Mouse (Mus musculus) neural tube, embryonic 13.5 days (tissue): ENCODE results near the gene Ifrd2. TPM values are rescaled to one million over a fixed set of nuclear protein-coding genes. Genes with fewer than 3 reads are reported as not detected.

Experiments used
- ATAC-seq: fragments of 200-750 bp; cut with Nextera tagmentation; 2 replicates; pipeline ENCODE4 v1.8.0; 2017; ENCODE audit warnings: low read depth, mild to moderate bottlenecking, moderate TSS enrichment, moderate library complexity
- H3K27ac ChIP-seq: fragments of 300-500 bp; sonication (generic); replicated peaks from 2 replicates; pipeline ENCODE4 v1.5.1; 2015; ENCODE audit warnings: moderate library complexity, mild to moderate bottlenecking, inconsistent platforms
- H3K27me3 ChIP-seq: fragments of 300-500 bp; sonication (generic); 2 replicates; pipeline ENCODE4 v1.6.1; 2015; ENCODE audit warnings: mild to moderate bottlenecking, inconsistent platforms
- H3K36me3 ChIP-seq: fragments of 300-500 bp; sonication (generic); 2 replicates; pipeline ENCODE4 v1.6.1; 2015; ENCODE audit warnings: mild to moderate bottlenecking, inconsistent platforms
- H3K4me1 ChIP-seq: fragments of 300-500 bp; sonication (generic); replicated peaks from 2 replicates; pipeline ENCODE4 v1.6.1; 2015; ENCODE audit warnings: inconsistent platforms
- H3K4me2 ChIP-seq: fragments of 300-500 bp; sonication (generic); 2 replicates; pipeline ENCODE4 v1.6.1; 2015; ENCODE audit warnings: inconsistent platforms, mild to moderate bottlenecking, moderate library complexity
- H3K4me3 ChIP-seq: fragments of 300-500 bp; sonication (generic); 2 replicates; pipeline ENCODE4 v1.5.1; 2015; ENCODE audit warnings: mild to moderate bottlenecking, inconsistent platforms
- H3K9ac ChIP-seq: fragments of 300-500 bp; sonication (generic); 2 replicates; pipeline ENCODE4 v1.6.1; 2015; ENCODE audit warnings: moderate library complexity, mild to moderate bottlenecking, inconsistent platforms
- H3K9me3 ChIP-seq: fragments of 300-500 bp; sonication (generic); 2 replicates; pipeline ENCODE4 v1.6.1; 2016; ENCODE audit warnings: inconsistent platforms
- WGBS: fragments of 180-500 bp; shearing (Covaris S2); methylation state at CpG from one replicate; pipeline ENCODE4 v1.1.7; 2015; 5-methylcytosine and 5-hydroxymethylcytosine counted together
- polyA plus RNA-seq: library from polyadenylated mRNA; unstranded; fragments of >200 nt; fragmentation: Nextera tagmentation; extraction: Ambion mirVana; gene quantifications from 2 replicates; pipeline ENCODE4 v1.2.1, GENCODE M21; 2015

Ifrd2 gene
- polyA plus RNA-seq, 1 experiment from 2014 or later: 13.5 TPM

DNA sequence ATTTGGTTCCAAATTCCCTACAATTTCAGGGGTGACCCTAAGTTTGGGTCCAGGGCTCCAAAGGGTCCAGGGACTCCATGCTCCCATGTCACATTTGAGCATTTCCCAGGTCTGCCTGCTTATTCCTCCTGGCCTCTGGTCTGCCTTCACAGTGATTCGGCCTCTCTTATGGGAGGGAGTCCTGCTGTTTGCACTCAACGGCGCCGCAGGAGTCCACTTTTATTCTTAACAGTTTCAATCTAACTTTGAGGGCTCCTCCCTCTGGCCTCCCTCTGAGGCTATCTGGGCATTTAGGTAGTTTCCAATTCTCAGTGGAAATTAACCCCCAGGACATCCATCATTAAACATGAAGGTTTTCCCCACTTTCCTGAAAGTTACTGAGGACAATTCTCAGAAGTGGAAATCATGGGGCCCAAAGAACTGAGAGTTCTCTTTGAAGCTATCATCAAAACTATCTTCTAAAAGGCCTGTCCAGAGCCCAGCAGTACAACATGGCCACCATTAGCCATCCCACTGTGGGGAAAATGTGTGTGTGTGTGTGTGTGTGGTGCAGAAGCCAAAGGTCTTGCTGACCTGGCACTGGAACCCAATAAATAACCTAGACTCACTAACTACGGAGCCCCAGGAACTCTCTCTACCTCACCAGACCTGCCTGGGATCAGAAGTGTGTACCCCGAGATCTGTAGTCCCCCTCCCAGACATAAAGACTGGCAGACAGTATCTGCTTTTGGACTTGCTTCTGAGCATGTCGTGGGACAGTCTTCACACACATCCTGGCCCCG, 7.0 kb downstream of the Ifrd2 start:
- 61% methylated on average over 8 of the region's 8 CpGs for WGBS
- Histone ChIP-seq H3K9ac (0 out of 2 replicates have a peak overlapping the region, but pooled peaks have one; percentile 12), H3K27me3 (no peaks in the 10 kb centered on the region), H3K36me3 (peaks cover 49% of the 10 kb centered on the region), H3K4me1 (peaks cover 16% of the 10 kb centered on the region), H3K4me3 (no peak overlapping the region), H3K4me2 (no peak overlapping the region), H3K9me3 (no peaks in the 10 kb centered on the region), H3K27ac (no peak overlapping the region)
- no peak for ATAC-seq

DNA sequence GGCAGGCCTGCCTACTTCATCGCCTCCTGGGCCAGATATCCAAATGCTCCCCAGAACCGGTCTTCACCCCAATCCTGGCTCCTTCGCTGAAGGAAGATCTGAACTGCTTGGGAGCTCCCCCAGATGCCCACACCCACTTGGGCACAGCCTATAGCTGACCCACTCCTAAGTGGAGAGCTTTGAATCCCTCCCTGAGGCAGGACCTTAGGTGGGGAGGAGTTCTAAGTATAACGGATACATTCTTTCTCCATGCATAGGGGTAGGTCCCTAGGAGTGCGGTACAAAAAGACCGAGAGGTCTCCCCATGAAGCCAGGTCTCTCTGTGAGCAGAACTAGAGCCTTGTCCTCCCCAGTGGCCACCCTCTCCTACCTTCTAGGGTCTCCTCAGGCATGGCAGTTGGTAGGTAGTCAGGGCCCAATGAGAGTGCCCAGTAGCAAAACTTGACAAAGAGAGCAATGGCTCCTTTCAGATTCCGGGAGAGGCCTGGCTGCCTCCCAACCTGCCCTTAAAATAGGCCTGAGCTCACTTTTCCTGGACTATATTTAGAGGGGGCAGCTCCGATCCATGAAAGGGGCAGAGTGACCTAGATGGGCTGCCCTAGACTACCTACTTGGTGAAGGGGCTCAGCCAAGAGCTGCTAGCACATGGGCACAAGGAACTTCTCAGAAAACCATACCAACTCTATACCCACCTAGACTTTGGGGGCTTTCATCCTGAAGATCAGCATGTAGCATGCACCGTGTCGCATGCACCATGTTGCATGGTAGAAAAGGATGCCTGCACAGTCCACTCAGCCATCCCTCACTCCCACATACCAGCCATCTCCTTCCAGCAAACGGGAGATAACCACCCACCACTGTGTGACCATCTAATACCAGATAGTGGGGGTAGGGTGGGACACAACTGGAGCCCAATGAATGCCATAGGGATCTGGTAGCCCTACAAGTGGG, 9.5 kb downstream of the Ifrd2 start:
- H3K9me3 ChIP-seq: no peaks in the 10 kb centered on the region
- no peak overlapping the region for H3K27ac ChIP-seq
- H3K36me3 ChIP-seq: peaks cover 25% of the 10 kb centered on the region
- no peak overlapping the region for H3K9ac ChIP-seq
- H3K4me2 ChIP-seq: no peak overlapping the region
- H3K4me1 ChIP-seq: peaks cover 16% of the 10 kb centered on the region
- 91% methylated on average over 11 of the region's 11 CpGs for WGBS
- no peaks in the 10 kb centered on the region for H3K27me3 ChIP-seq
- H3K4me3 ChIP-seq: no peak overlapping the region
- no peak for ATAC-seq

DNA sequence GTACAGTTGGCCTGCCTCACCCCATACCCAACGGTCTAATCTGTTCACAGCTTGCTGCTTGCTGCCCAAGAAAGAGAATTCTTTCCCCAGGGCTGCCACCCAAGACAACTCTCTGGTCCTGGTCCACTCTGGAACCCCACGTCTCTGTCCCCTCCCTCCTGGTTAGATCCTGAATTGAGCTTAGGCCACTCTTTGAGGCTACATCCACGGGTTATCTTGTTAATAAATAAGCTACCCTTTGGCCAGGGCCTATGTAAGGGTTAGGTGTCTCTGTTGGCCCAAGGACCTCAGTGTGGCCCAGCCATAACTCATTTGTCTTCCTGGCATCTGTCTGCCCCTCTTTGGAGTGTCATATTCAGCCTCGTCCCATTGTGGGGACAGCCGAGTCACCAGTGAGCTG, 10.9 kb downstream of the Ifrd2 start:
- Histone ChIP-seq H3K4me1 (peaks cover 16% of the 10 kb centered on the region), H3K36me3 (peaks cover 11% of the 10 kb centered on the region; the same call in 1 of the 2 replicates), H3K4me3 (no peak overlapping the region), H3K9me3 (no peaks in the 10 kb centered on the region), H3K27me3 (no peaks in the 10 kb centered on the region), H3K27ac (no peak overlapping the region), H3K4me2 (no peak overlapping the region), H3K9ac (no peak overlapping the region)
- no peak for ATAC-seq
- WGBS: 77% methylated on average over 5 of the region's 5 CpGs

DNA sequence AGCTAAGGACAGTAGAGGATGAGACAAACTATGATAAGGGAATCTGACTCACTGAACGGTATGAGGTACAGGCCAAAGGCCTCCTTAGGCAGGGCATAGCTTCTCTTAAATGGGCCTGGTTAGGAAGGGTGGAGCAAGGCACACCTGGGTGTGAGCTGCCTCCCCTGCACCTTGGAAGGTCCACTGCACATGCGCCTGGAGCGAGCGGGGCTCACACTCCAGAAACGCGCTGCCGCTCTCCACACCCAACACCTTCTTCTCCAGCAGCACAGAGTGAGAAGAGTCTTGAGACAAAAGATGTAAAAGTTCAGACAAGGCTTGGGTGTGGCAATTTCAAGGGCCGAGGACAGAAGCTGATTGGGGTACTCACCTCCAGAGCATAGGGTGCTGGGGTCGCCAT, 12.0 kb downstream of the Ifrd2 start:
- no peak overlapping the region for H3K4me2 ChIP-seq
- H3K9ac ChIP-seq: 0 out of 2 replicates have a peak overlapping the region, but pooled peaks have one; percentile 3
- H3K9me3 ChIP-seq: no peaks in the 10 kb centered on the region
- 90% methylated on average over 9 of the region's 9 CpGs for WGBS
- no peak for ATAC-seq
- H3K27ac ChIP-seq: no peak overlapping the region
- 0 out of 2 replicates have a peak, but pooled peaks cover 2% of the 10 kb centered on the region for H3K36me3 ChIP-seq
- H3K27me3 ChIP-seq: no peaks in the 10 kb centered on the region
- H3K4me3 ChIP-seq: no peak overlapping the region; the same call in 1 of the 2 replicates
- H3K4me1 ChIP-seq: peaks cover 16% of the 10 kb centered on the region

DNA sequence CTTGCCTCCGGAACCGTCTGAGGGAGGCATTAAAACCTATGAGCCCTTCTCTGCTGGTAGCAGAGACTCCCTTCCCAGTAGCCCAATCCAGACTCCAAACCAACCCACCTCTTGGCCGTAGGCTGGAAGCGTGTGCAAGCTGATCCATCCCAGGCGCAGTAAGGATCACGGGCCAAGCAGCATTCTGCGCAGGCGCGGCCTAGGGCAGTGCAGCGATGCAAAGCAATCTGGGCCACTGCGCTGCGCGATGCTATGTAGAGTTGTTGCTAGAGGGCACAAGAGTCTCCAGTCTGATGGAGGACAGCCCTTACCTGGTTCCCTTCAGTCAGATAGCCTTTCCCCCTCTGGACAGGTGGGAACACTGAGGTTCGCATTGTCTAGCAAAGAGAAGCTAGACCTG, 12.4 kb downstream of the Ifrd2 start:
- 0 out of 2 replicates have a peak overlapping the region, but pooled peaks have one; percentile 3 for H3K9ac ChIP-seq
- 78% methylated on average over 14 of the region's 14 CpGs for WGBS

DNA sequence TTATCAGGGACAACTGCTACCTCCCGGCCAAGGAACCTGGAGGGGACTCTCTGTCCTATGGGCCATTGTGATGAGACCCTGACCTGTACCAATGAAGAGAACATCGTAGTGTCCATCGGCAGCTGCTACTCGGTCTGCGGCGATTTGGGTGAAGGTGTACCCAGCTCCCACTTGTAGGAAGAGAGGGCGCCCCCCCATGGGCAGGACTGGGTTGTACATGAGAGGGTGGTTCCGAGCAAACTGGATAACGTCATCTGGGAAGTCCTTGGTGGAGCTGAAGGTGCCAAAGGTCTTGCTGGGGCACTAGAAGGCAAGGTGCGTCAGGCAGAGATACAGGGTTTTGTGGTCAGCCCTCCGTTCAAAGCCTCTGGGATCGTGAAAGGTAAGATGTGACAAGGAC, 13.3 kb downstream of the Ifrd2 start:
- H3K9me3 ChIP-seq: no peaks in the 10 kb centered on the region
- WGBS: 80% methylated on average over 12 of the region's 12 CpGs

More for the DNA sequence above, 12.4 kb downstream of the Ifrd2 start:
- H3K9me3 ChIP-seq: no peaks in the 10 kb centered on the region
- no peak overlapping the region for H3K27ac ChIP-seq
- no peak overlapping the region for H3K4me3 ChIP-seq
- no peaks in the 10 kb centered on the region for H3K36me3 ChIP-seq
- ATAC-seq: no peak
- no peak overlapping the region for H3K4me2 ChIP-seq
- no peaks in the 10 kb centered on the region for H3K27me3 ChIP-seq
- peaks cover 21% of the 10 kb centered on the region for H3K4me1 ChIP-seq

DNA sequence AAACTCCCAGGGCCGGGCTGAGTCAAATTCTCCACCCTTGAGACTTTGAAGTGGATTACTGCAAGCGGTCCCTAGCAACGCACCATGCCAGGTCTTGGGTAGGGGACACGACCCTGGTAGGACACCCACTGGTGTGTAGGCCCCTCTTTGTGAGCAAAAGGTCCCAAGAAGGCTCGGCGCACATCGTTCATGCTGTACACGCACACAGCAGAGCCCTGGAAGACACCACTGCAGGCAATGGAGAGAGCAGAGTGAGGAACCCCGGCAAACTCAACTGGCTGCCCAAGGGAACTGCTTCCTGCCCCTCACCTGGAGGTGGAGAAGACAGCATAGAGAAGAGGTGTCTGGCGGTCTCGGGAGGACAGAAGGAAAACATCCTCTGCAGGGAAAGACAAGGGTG, 13.8 kb downstream of the Ifrd2 start:
- 88% methylated on average over 11 of the region's 11 CpGs for WGBS
- H3K36me3 ChIP-seq: no peaks in the 10 kb centered on the region
- H3K27me3 ChIP-seq: no peaks in the 10 kb centered on the region
- no peak overlapping the region for H3K4me3 ChIP-seq
- H3K9me3 ChIP-seq: no peaks in the 10 kb centered on the region
- ATAC-seq: no peak
- H3K4me2 ChIP-seq: no peak overlapping the region
- peaks cover 34% of the 10 kb centered on the region for H3K4me1 ChIP-seq
- no peak overlapping the region for H3K9ac ChIP-seq
- no peak overlapping the region for H3K27ac ChIP-seq

More for the DNA sequence above, 13.3 kb downstream of the Ifrd2 start:
- no peaks in the 10 kb centered on the region for H3K27me3 ChIP-seq
- no peak overlapping the region for H3K4me2 ChIP-seq
- peaks cover 30% of the 10 kb centered on the region for H3K4me1 ChIP-seq
- no peak overlapping the region for H3K27ac ChIP-seq
- no peak overlapping the region for H3K4me3 ChIP-seq
- H3K9ac ChIP-seq: no peak overlapping the region
- no peaks in the 10 kb centered on the region for H3K36me3 ChIP-seq
- no peak for ATAC-seq

DNA sequence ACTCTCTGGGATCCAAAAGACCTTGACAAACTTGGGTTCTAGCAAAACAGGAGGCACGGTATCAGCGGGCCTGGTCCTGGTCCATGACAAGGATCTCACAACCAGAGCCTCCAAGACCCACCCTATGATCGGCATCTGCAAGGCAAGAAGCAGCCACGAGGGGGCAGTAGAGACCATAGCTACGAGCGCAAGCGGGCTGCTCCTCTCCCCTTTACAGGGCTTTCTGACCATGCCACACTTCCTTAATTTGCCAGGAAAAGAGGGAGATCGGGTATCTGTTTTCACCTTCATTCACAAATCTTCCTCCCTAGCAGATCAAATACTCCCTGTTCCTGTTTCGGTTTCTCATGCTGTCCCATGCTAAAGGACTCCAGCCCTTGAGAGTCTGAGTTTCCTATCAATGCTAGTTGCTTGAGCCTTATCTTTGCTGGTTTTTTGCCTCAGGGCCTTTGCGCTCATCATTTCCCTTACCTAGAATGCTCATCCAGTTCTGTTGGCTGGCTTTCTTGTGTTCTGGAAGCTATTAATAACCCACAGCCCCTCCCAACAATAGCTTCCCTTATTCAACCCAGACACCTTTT, 14.7 kb downstream of the Ifrd2 start:
- peak; percentile 57; the same call in 1 of the 2 replicates for ATAC-seq
- Histone ChIP-seq H3K36me3 (no peaks in the 10 kb centered on the region), H3K9me3 (no peaks in the 10 kb centered on the region), H3K27me3 (no peaks in the 10 kb centered on the region), H3K4me1 (peaks cover 41% of the 10 kb centered on the region), H3K4me2 (no peak overlapping the region), H3K9ac (peak overlapping the region; percentile 27; the same call in 1 of the 2 replicates), H3K27ac (peak overlapping the region; percentile 57; the same call in 1 of the 2 replicates), H3K4me3 (no peak overlapping the region)
- WGBS: 17% methylated on average over 10 of the region's 10 CpGs

DNA sequence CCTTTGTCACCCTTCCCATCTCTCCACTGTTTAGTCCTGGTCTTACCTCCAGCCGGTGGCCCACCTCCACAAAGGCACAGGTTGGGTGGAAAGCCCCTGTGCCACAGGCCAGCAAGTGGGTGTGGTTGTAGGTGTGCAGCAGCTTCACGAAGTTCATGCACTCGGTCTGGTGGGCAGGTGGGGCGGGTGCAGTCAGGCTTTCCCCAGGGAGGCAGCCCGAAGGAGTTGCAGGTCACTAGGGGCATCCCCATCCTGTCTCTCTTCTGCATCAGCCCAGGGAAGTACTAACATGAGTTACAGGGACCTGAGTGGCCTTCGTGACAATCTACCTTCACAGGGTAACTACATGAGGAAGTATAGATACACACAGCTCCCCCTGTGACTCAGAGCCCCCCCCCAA, 15.8 kb downstream of the Ifrd2 start:
- Histone ChIP-seq H3K36me3 (no peaks in the 10 kb centered on the region), H3K4me1 (peaks cover 51% of the 10 kb centered on the region), H3K4me2 (no peak overlapping the region), H3K27ac (no peak overlapping the region), H3K9ac (no peak overlapping the region), H3K9me3 (no peaks in the 10 kb centered on the region), H3K4me3 (no peak overlapping the region), H3K27me3 (no peaks in the 10 kb centered on the region)
- WGBS: 83% methylated on average over 6 of the region's 6 CpGs
- ATAC-seq: no peak

DNA sequence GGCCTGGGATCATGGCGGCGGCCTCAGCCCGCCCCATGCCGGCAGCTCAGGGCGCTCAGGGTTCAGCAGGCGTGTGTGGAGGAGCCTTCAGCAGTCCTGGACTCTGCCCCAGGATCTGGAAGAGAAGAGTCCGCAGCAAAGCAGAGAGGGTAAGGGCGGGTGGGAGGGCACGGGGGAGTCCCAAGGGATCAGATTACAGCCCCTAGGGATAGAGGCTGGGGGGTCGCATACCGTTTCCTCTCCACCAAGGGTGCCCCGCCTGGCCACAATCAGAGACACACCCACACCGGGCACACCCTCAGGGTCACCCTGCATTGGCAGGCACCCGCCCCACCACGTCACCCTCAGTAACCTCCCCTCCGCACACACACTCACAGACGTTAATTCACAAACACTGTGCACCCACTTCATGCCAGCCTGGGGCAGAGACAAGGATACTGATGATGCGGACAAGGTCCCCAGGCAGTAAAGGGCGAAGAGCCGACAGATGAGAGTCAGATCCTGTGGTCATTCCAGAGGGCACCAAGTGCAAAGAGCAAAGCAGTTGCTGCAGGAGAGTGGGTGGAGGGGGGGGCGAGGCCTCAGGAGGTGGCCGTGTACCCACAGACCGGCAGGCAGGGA, 17.7 kb downstream of the Ifrd2 start:
- Histone ChIP-seq H3K4me1 (peaks cover 64% of the 10 kb centered on the region), H3K27ac (no peak overlapping the region), H3K36me3 (no peaks in the 10 kb centered on the region), H3K4me3 (peak overlapping the region; percentile 13; the same call in 1 of the 2 replicates), H3K4me2 (peak overlapping the region; percentile 42), H3K9me3 (no peaks in the 10 kb centered on the region), H3K27me3 (no peaks in the 10 kb centered on the region), H3K9ac (peak overlapping the region; percentile 63)
- no peak for ATAC-seq
- WGBS: 40% methylated on average over 20 of the region's 23 CpGs

DNA sequence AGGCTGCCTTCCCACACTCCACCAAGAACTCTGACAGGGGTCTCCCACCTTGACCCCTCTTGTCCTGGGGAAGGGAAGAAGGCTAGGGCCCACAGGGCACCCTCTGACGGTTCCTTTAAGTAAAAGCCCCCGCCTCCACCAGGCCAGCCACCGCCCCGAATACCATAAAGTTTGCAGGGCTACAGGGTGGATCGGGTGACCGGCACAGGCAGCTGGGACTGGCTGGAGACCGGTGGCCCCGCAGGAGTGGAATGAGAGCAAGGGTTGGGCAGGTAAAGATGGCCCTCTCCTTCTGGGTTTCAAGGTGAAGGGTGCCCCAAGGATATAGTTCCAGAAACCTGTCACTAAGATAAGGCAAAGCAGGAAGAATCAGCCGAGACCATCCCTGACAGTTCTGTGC, 19.1 kb downstream of the Ifrd2 start:
- Histone ChIP-seq H3K27ac (no peak overlapping the region), H3K4me2 (peak overlapping the region; percentile 21), H3K9me3 (no peaks in the 10 kb centered on the region), H3K4me3 (peak overlapping the region; percentile 4; the same call in 1 of the 2 replicates), H3K4me1 (peaks cover 74% of the 10 kb centered on the region), H3K27me3 (no peaks in the 10 kb centered on the region), H3K36me3 (no peaks in the 10 kb centered on the region), H3K9ac (0 out of 2 replicates have a peak overlapping the region, but pooled peaks have one; percentile 18)
- ATAC-seq: no peak
- 22% methylated on average over 9 of the region's 9 CpGs for WGBS
